Mouse (Mus musculus) heart, embryonic 14.5 days (tissue): ENCODE measurements around the gene Tbck. TPM values are rescaled to one million over a fixed set of nuclear protein-coding genes. Genes with fewer than 3 reads are reported as not detected.

Source experiments
- ATAC-seq: fragments of 200-750 bp; cut with Nextera tagmentation; 2 replicates; pipeline ENCODE4 v1.8.0; 2017; ENCODE audit warnings: low read depth, moderate TSS enrichment; ENCODE audit not compliant: insufficient number of reproducible peaks, insufficient read depth, low FRiP score
- H3K27ac ChIP-seq, 2 experiments: fragments of 200-500 bp in 1 of 2; fragments of 300-500 bp in 1 of 2; sonication (generic) in 1 of 2; replicated peaks in 1 of 2; 2 replicates each; pipeline ENCODE4 v1.5.1; 2012 to 2014; ENCODE audit warnings: low read depth in 2 of 2, low read length in 2 of 2, control low read depth in 1 of 2, mild to moderate bottlenecking in 1 of 2, mixed read lengths in 1 of 2; ENCODE audit not compliant: control insufficient read depth in 1 of 2, insufficient read depth in 1 of 2
- H3K27me3 ChIP-seq: fragments of 300-500 bp; sonication (generic); 2 replicates; pipeline ENCODE4 v1.6.1; 2014; ENCODE audit warnings: mild to moderate bottlenecking, low read length, control low read depth; ENCODE audit not compliant: control insufficient read depth, insufficient read depth
- H3K36me3 ChIP-seq: fragments of 300-500 bp; sonication (generic); 2 replicates; pipeline ENCODE4 v1.6.1; 2014; ENCODE audit warnings: mild to moderate bottlenecking, control low read depth, low read length, mixed read lengths; ENCODE audit not compliant: control insufficient read depth, insufficient read depth
- H3K4me1 ChIP-seq, 2 experiments: fragments of 200-500 bp in 1 of 2; fragments of 300-500 bp in 1 of 2; sonication (generic) in 1 of 2; 2 replicates each; pipeline ENCODE4 v1.6.1; 2012 to 2014; ENCODE audit warnings: low read length in 2 of 2, control low read depth in 1 of 2, mixed read lengths in 1 of 2; ENCODE audit not compliant: control insufficient read depth in 2 of 2, insufficient read depth in 2 of 2
- H3K4me2 ChIP-seq: fragments of 300-500 bp; sonication (generic); 2 replicates; pipeline ENCODE4 v1.6.1; 2014; ENCODE audit warnings: mild to moderate bottlenecking, low read length
- H3K4me3 ChIP-seq, 2 experiments: fragments of 200-500 bp in 1 of 2; fragments of 300-500 bp in 1 of 2; sonication (generic) in 1 of 2; 2 replicates each; pipeline ENCODE4 v1.5.1; 2012 to 2014; ENCODE audit warnings: low read length in 2 of 2, mild to moderate bottlenecking in 2 of 2, control low read depth in 1 of 2, low read depth in 1 of 2, moderate library complexity in 1 of 2; ENCODE audit not compliant: control insufficient read depth in 1 of 2, insufficient read depth in 1 of 2
- H3K9ac ChIP-seq: fragments of 300-500 bp; sonication (generic); 2 replicates; pipeline ENCODE4 v1.6.1; 2014; ENCODE audit warnings: mild to moderate bottlenecking, low read length
- H3K9me3 ChIP-seq: fragments of 300-500 bp; sonication (generic); 2 replicates; pipeline ENCODE4 v1.6.1; 2016; ENCODE audit warnings: low read length, control low read depth; ENCODE audit not compliant: control insufficient read depth
- WGBS: fragments of 180-500 bp; shearing (Covaris S2); extraction: QIAGEN DNeasy Blood & Tissue Kit; methylation state at CpG from one replicate; pipeline ENCODE4 v1.1.7; 2014; 5-methylcytosine and 5-hydroxymethylcytosine counted together
- polyA plus RNA-seq: library from polyadenylated mRNA; unstranded; fragments of >200 nt; fragmentation: Nextera tagmentation; extraction: Ambion mirVana; gene quantifications from 2 replicates; pipeline ENCODE4 v1.2.1, GENCODE M21; 2014

The Tbck gene
- polyA plus RNA-seq, 1 experiment from 2014 or later, result 15.9 TPM

GRCm38 (mm10) chr3:132835118-132835794 lies 151.3 kb downstream of the Tbck start:
- Histone ChIP-seq H3K36me3 (peaks cover 30% of the 10 kb centered on the region), H3K9me3 (no peaks in the 10 kb centered on the region), H3K27ac (no peak overlapping the region), H3K4me2 (no peak overlapping the region), H3K4me3 (no peak overlapping the region), H3K4me1 (peaks cover 9 to 15% of the 10 kb centered on the region in 2 experiments), H3K9ac (no peak overlapping the region), H3K27me3 (no peaks in the 10 kb centered on the region)
- ATAC-seq, result no peak
- 53% methylated on average over 6 of the region's 6 CpGs for WGBS

- WGBS, result 79% methylated on average over 4 of the region's 4 CpGs
- peaks cover 41% of the 10 kb centered on the region for H3K36me3 ChIP-seq
- H3K4me2 ChIP-seq, result no peak overlapping the region
- no peak overlapping the region for H3K4me3 ChIP-seq
- no peaks in the 10 kb centered on the region for H3K9me3 ChIP-seq
- no peak for ATAC-seq
- no peaks in the 10 kb centered on the region for H3K27me3 ChIP-seq
- peaks cover 4 to 5% of the 10 kb centered on the region in 2 experiments; a peak in 3 of 4 replicates for H3K4me1 ChIP-seq
- no peak overlapping the region for H3K27ac ChIP-seq
- H3K9ac ChIP-seq, result no peak overlapping the region
These were observed 153.2 kb downstream of the Tbck start for GRCm38 (mm10) chr3:132837134-132837533.

GRCm38 (mm10) chr3:132838656-132839417 lies 154.9 kb downstream of the Tbck start:
- H3K4me1 ChIP-seq, result peaks cover 4 to 5% of the 10 kb centered on the region in 2 experiments; a peak in 3 of 4 replicates
- ATAC-seq, result no peak
- no peaks in the 10 kb centered on the region for H3K9me3 ChIP-seq
- no peaks in the 10 kb centered on the region for H3K27me3 ChIP-seq
- no peak overlapping the region for H3K27ac ChIP-seq
- H3K4me2 ChIP-seq, result no peak overlapping the region
- H3K36me3 ChIP-seq, result peaks cover 41% of the 10 kb centered on the region
- no peak overlapping the region for H3K4me3 ChIP-seq
- 88% methylated on average over 15 of the region's 15 CpGs for WGBS
- H3K9ac ChIP-seq, result no peak overlapping the region

GRCm38 (mm10) chr3:132839516-132839915 lies 155.6 kb downstream of the Tbck start:
- no peaks in the 10 kb centered on the region for H3K27me3 ChIP-seq
- WGBS, result 93% methylated on average over 8 of the region's 8 CpGs
- H3K27ac ChIP-seq, result no peak overlapping the region
- H3K4me2 ChIP-seq, result no peak overlapping the region
- peaks cover 4 to 5% of the 10 kb centered on the region in 2 experiments; a peak in 3 of 4 replicates for H3K4me1 ChIP-seq
- peaks cover 37% of the 10 kb centered on the region for H3K36me3 ChIP-seq
- no peak for ATAC-seq
- no peaks in the 10 kb centered on the region for H3K9me3 ChIP-seq
- no peak overlapping the region for H3K4me3 ChIP-seq
- H3K9ac ChIP-seq, result no peak overlapping the region

GRCm38 (mm10) chr3:132842676-132843075 lies 158.7 kb downstream of the Tbck start:
- H3K36me3 ChIP-seq, result peaks cover 32% of the 10 kb centered on the region
- H3K4me1 ChIP-seq, result no peaks in the 10 kb centered on the region
- no peak overlapping the region for H3K9ac ChIP-seq
- H3K27ac ChIP-seq, result no peak overlapping the region
- ATAC-seq, result no peak
- H3K4me3 ChIP-seq, result no peak overlapping the region
- 93% methylated on average over 6 of the region's 6 CpGs for WGBS
- H3K4me2 ChIP-seq, result no peak overlapping the region
- no peaks in the 10 kb centered on the region for H3K9me3 ChIP-seq
- no peaks in the 10 kb centered on the region for H3K27me3 ChIP-seq

GRCm38 (mm10) chr3:132849669-132850068 lies 165.7 kb downstream of the Tbck start:
- Histone ChIP-seq H3K4me1 (peaks cover 4 to 9% of the 10 kb centered on the region in 2 experiments; a peak in 2 of 4 replicates), H3K9me3 (no peaks in the 10 kb centered on the region), H3K4me2 (no peak overlapping the region), H3K36me3 (no peaks in the 10 kb centered on the region), H3K4me3 (no peak overlapping the region), H3K27me3 (no peaks in the 10 kb centered on the region), H3K9ac (no peak overlapping the region), H3K27ac (no peak overlapping the region)
- no peak for ATAC-seq
- WGBS, result 79% methylated on average over 7 of the region's 7 CpGs

- WGBS, result 82% methylated on average over 2 of the region's 2 CpGs
- no peak overlapping the region for H3K9ac ChIP-seq
- no peaks in the 10 kb centered on the region for H3K9me3 ChIP-seq
- no peaks in the 10 kb centered on the region for H3K36me3 ChIP-seq
- no peak overlapping the region for H3K4me2 ChIP-seq
- H3K4me1 ChIP-seq, result peaks cover 4 to 9% of the 10 kb centered on the region in 2 experiments; a peak in 2 of 4 replicates
- H3K4me3 ChIP-seq, result no peak overlapping the region
- ATAC-seq, result no peak
- no peaks in the 10 kb centered on the region for H3K27me3 ChIP-seq
- no peak overlapping the region for H3K27ac ChIP-seq
These were observed 166.5 kb downstream of the Tbck start for GRCm38 (mm10) chr3:132850431-132850830.
